Mouse (Mus musculus) skeletal muscle tissue, adult 2 months (tissue): ENCODE measurements at regions not wholly inside any gene's neighbourhood (a gene's known extent, or its start where the extent isn't known, plus 50 kb on each side); places are given as distances from the start of the nearest gene placed in this dataset.
A peak's percentile ranks its signal among the peaks of the same experiment; 100 is the strongest.
"Not testable (repeated sequence)": the region's sequence is repeated elsewhere in the genome, so short reads cannot be mapped to it uniquely, and the experiment has no call there.

Source experiments
- DNase-seq: peaks from one replicate; pipeline ENCODE4 v3.0.0-alpha.2; 2012; ENCODE audit warnings: low read depth, low spot score

- no peak for DNase-seq
These were observed 116.8 kb upstream of the Mettl4 start for GRCm38 (mm10) chr17:94866630-94867029.

- DNase-seq, result peak; percentile 50
These were observed 114.9 kb upstream of the Mettl4 start for GRCm38 (mm10) chr17:94864531-94865318.

GRCm38 (mm10) chr17:94854698-94855097 is 104.9 kb upstream of the Mettl4 start:
- DNase-seq, result not testable (repeated sequence)

- peak; percentile 62 for DNase-seq
These were observed 84.8 kb upstream of the Mettl4 start for GRCm38 (mm10) chr17:94834446-94835117.

GRCm38 (mm10) chr17:94834067-94834445 is 84.2 kb upstream of the Mettl4 start:
- not testable (repeated sequence) for DNase-seq

GRCm38 (mm10) chr17:94826415-94826814 is 76.6 kb upstream of the Mettl4 start:
- DNase-seq, result not testable (repeated sequence)

- no peak for DNase-seq
These were observed 58.9 kb upstream of the Mettl4 start for GRCm38 (mm10) chr17:94808758-94809157.
